Mouse (Mus musculus) layer of hippocampus, adult 2 months (tissue): ENCODE data around the gene Gata3. TPM values are rescaled to one million over a fixed set of nuclear protein-coding genes. Genes with fewer than 3 reads are reported as not detected.

Experiments used
- DNase-seq, 2 experiments: peaks; one replicate each; pipeline ENCODE4 v3.0.0; 2022; ENCODE audit warnings: low spot score in 2 of 2
- H3K27ac ChIP-seq: fragments of 200-600 bp; 2 replicates; pipeline ENCODE4 v1.8.1; 2022
- H3K4me3 ChIP-seq: fragments of 200-600 bp; 2 replicates; pipeline ENCODE4 v1.8.1; 2022; ENCODE audit warnings: mild to moderate bottlenecking
- CTCF ChIP-seq: fragments of 200-600 bp; conservative IDR thresholded peaks from 2 replicates; pipeline ENCODE4 v1.8.1; 2022; ENCODE audit warnings: antibody characterized with exemption, mild to moderate bottlenecking, moderate library complexity
- long read RNA-seq, 2 experiments: library from polyadenylated mRNA; stranded (forward); transcript quantifications; one replicate each; pipeline ENCODE4 v2.0.0; 2021; ENCODE audit warnings: borderline mapping rate in 2 of 2
- total RNA-seq, 2 experiments: library from RNA; stranded (reverse); gene quantifications; 2 replicates each; pipeline ENCODE4 v1.2.3; 2021

Gene Gata3
- total RNA-seq, result not detected
- long read RNA-seq, experiment 1, result 0 reads
- long read RNA-seq, experiment 2, result 0 reads

DNA sequence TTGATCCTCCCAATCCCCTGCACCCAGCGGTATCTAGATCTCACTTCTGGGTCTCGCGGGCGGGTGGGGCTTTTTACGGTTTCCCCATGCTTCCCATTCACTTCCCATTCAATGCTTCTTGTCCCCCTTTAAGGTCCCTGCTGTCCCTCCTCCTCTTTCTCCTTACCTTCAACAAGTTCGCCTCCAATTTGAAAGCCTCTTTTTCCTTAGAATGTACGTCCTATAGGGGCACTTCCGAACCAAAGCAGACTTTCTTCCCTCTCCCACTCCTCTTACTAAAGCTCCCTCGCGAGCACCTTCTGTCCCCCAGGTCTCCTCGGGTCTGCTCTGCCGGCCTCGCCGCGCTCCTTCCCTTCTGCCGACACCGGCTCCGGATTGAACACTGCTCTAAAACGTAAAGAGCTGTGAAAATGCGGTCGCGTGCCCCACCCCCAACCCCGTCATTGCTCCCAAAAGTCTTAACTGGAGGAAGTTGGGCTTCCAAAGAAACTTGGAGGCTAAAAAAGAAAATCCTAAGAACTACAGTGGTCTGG lies at the start of gene Gata3:
Gene Gata3 (minus strand): TSS at position 384 of the 533 bp plus-strand sequence.
- DNase-seq, result no peak
- TF ChIP-seq CTCF, result no peak
- H3K4me3 ChIP-seq, result no peak within 1 kb of the TSS
- H3K27ac ChIP-seq, result no peak within 1 kb of the TSS

DNA sequence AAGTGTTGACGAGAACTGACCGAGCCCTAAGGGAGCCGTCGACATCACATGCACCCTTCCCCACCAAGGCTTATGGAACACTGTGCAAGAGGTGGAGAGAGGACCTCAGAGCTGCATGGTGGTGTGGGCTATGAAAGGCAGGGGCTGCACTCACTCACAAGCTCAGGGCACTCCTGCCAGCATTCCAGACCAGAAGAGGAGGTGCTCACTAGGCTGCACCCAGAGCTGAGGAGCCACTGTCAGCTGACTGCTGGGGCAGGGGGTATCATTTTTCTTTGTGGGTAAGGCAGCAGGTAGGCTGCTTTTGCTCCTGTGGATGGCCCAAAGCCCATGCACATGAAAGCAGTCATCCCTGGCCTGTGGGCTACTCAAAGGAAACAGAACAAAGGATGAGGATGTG lies 49.4 kb upstream of the Gata3 start:
- Histone ChIP-seq H3K4me3 (no peak overlapping the region), H3K27ac (no peak overlapping the region)
- DNase-seq, result no peak
- no peak for TF ChIP-seq CTCF

DNA sequence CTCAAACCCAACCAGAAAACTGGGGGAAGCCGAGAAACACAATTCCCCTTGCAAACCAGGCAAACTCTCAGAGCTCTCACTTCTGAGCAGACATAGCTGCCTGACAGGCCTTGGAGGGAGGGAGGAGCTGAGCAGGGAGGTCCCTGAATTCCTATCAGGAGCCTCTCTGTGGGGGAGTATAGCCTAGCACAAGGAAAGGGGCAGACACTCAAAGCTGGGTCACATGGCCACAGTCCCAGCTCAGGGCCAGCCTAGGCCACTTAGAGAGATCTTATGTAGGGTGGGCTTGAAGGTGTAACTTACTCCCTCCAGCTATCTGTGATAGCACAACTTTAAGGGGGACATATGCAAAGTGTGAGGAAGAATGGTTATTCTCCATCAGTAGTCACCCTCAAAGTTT lies 46.1 kb upstream of the Gata3 start:
- H3K27ac ChIP-seq, result no peak overlapping the region
- no peak for TF ChIP-seq CTCF
- no peak overlapping the region for H3K4me3 ChIP-seq
- DNase-seq, result no peak

DNA sequence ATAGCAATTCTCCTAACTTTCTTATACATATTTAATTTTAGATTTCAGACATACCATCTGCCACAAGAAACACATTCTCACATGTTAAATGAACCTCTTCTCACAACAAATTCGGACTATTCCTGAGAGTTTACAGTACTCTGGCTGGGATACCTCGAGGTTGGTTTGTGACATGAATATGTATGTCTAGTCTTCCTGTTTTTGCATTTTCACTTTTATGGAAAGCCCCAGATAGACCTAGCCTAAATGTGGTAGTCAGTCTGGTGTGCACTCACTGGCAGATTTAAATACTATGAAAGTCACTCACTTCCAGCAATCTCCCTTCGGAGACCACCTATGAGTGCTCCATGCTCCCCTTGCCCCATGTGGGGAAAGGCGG lies 37.1 kb upstream of the Gata3 start:
- no peak for DNase-seq
- Histone ChIP-seq H3K4me3 (no peak overlapping the region), H3K27ac (no peak overlapping the region)
- no peak for TF ChIP-seq CTCF

DNA sequence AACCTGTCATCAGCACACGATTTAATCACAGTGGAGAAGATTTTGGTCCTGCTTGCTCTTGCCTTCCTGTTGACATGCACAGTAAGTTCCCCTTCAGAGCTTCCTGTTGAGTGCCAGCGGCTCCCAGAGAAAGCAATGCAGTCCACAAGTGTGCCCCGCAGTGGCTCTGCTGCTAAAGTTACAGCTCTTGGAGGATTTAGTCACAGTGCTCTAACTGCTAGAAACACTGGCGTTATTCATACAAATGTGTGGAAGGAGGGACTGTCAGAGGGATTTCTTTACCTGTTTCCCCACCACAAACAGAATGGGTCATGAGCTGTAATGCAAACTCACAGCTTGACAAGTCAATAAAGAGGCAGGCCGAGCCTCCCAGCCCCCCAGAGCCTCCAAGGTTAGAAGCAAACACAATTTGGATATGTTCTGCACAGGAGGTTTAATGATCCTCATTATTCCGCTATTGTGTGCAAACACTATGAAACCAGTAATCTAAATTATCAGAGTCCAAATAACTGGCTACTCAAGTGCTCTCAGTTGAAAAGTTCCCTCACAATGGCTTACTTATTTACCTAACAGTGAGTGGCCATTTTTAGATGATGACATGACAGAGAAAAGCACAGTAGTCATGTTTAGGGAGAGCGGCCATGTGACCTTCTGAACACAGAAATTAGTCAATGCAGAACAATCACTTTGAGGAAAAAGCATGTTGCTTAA lies 36.5 kb upstream of the Gata3 start:
- H3K4me3 ChIP-seq, result no peak overlapping the region
- no peak overlapping the region for H3K27ac ChIP-seq
- no peak for DNase-seq
- no peak for TF ChIP-seq CTCF

DNA sequence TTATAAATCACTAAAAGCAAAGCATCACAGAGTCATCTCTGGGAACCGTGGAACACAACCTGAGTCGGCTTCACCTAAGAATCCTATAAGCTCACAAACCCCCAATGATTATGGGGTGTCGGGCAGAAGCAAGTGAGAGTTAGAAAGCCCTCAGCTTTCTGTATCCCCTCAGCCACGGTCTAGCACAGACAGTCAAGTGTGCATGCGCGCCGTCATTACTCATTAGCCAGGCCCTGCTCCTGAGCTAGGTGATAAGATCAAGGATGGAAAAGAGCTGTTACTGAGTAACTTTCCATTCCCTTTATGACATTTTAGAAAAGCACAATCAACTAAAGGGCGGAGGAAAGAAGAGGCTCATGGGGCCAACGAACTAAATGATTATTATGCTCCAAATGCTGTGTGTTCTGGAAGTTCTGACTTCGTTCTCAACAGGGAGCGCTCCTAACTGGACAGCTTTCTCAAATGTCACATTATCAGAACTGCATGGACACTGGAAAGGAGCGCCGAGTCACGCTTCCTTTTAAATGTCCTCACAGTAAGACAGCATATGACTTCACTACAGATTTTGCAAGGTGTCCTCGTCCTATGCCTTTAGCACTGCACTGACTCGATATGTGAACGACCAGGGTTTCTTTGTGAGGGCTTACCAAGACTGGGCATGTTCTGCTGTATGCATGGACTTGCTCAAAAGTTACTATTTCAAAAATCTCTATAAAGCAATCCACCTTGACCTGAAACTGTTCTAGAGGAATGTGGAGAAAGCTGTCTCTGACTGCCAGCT lies 29.0 kb upstream of the Gata3 start:
- DNase-seq, result no peak
- H3K27ac ChIP-seq, result no peak overlapping the region
- H3K4me3 ChIP-seq, result no peak overlapping the region
- TF ChIP-seq CTCF, result no peak

DNA sequence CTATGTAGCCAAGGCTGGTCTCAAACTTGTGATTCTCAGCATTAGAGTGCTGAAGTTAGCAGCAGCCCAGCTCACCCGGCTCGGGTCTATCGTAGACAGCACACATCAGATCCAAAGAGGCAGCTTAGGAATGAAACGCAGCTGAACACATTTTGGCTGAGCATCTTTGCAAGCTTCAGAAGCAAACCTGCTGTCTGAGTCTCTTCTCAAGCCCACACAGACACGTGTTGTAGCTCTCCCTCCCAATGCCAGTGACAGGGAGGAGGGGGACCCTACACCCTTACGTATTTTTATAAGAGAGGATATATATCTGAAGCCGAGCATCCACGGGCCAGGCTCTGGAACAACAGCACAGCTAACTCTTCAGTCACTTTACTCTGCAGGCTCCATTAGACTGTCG lies 27.8 kb upstream of the Gata3 start:
- no peak for TF ChIP-seq CTCF
- H3K4me3 ChIP-seq, result no peak overlapping the region
- peak; percentile 2 to 18 for DNase-seq
- H3K27ac ChIP-seq, result no peak overlapping the region

DNA sequence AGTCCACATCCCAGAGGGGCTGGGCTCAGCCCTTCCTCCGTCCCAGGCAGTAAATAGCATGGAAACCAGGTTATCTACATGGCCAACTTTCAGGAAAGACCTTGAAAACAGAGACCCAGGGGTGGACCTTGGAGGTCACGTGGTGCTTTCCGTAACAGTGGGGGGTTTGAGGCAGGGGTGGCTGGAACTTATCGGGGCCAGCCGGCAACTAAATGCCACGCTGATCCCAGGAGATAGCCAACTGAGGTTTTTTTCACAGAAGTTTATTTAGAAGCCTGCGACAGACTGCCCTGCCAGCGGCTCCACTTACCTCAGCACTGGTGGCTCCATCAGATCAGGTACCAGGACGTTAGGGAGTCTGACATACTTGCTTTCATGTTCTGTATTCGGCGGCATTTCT lies 16.2 kb upstream of the Gata3 start:
- DNase-seq, result no peak
- no peak overlapping the region for H3K27ac ChIP-seq
- no peak for TF ChIP-seq CTCF

DNA sequence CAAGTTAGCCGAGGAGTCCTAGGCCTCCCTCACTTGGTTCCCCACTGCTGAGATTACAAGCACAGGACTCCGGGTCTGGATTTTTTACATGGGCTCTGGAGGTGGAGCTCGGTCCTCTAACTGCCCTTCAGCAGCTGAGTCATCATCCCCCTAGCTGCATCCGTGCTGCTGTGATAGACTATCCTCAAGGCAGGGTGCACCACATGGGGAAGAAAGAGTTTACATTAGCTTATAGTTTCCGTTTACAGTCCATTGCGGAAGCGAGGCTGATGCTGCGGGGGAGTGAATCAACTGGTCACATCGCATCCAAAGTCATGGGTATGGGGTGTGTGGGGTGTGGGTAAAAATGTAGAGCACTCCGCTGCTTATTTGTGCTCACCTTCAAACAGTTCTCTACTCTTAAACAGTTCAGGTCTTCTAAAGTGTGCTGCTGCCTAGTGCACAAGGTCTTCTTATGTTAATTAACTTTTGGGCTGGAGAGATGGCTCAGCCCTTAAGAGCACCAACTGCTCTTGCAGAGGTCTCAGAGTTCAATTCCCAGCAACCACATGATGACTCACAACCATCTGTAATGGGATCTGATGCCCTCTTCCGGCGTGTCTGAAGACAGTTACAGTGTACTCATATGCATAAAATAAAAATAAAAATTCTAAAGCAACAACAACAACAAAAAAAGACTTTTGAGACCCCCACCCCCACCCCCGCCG lies 14.2 kb upstream of the Gata3 start:
- no peak for DNase-seq
- no peak for TF ChIP-seq CTCF
- Histone ChIP-seq H3K4me3 (no peak overlapping the region), H3K27ac (no peak overlapping the region)

More for the DNA sequence above, 16.2 kb upstream of the Gata3 start:
- H3K4me3 ChIP-seq, result no peak overlapping the region

DNA sequence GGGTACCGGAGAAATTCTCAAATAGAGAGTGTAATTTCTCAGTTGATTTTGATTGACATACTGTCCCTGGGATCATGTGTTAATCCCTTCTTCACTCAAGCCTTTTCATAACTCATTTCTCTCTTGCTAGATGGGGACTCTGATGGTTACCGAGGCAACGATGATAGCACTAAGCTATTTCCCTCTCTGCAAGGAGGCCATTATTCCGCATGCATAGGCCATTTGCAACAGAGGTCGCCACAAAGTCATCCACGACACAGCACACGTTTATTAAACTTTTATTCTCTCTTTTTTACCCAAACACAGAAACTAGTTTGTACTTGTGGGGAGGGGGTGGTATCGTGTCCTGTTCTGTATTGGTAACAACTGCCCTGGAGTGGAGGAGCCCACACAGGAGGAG lies 8.0 kb upstream of the Gata3 start:
- Histone ChIP-seq H3K4me3 (no peak overlapping the region), H3K27ac (no peak overlapping the region)
- DNase-seq, result no peak
- TF ChIP-seq CTCF, result no peak

DNA sequence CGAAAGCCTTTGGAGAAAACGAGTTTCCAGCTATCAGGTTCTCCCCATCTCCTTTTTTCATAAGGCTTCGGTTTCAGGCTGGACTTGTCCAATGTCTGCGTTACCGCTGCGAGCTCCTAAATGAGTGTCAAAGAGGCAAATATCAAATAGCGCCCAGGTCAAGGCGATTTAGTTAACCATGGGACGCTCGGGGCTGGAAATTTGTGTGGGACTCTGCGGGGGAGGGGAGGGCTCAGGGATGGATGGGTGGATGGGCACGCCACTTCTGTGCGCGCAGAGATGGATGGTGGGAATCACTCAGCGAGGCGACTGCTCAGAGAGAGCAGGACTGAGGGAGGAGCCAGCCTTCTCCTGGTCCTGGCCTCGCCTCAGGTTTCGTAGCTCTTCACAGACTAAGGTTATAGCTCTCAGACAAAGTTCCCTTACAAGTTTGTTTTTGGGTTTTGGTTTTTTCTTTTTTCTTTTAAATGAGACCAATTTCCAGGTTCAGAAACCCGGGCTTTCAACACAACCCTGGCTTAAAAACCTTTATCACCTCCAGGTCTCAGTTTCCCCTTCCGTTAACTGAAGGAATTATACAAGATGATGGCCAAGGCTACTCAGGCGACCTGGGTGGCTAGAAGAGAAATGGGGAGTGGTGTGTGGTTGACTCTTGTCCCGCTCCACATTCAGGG lies 6.4 kb upstream of the Gata3 start:
- H3K4me3 ChIP-seq, result no peak overlapping the region
- TF ChIP-seq CTCF, result no peak
- H3K27ac ChIP-seq, result no peak overlapping the region
- no peak for DNase-seq

DNA sequence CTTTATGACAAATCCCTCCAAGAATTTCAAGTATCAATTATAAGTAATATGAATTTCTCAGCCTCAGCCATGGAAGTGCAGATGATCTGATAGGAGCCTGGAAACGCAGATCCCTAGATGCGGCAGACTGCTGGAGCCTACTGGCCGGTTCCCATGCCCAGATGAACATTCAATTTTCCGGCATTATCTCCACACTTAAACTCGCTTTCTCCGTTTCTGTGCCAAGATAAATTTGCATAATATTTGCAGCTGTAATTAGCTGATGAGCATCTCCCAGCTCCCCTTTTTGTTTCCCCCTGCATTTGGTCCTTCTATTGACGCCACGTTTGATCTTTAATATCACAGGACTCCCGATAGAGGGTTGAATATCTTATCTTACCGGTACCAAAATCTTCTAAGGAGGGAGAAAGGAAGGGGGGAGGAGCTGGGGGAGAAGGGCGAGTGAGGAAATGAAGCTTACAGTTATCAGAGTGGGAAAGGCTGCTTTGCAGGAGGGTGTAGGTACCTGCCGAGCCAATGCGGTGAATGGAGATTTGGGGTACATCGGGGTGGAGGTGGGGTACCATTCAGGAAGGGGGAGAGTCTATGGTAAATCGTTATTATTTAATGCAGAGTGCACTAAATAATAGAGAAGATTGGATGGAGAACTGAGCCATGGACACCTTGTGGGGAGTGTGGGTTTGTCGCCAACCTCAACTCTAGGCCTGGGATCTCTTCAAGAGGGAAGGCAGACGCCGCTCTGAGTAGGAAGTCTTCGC lies 5.2 kb upstream of the Gata3 start:
- Histone ChIP-seq H3K27ac (no peak overlapping the region), H3K4me3 (no peak overlapping the region)
- no peak for TF ChIP-seq CTCF
- no peak for DNase-seq
